Comparison of ENCODE assay signal across 18 mouse cellular contexts in genomic region chr19:25431431-25431830, GRCm38 (mm10).
"Had no signal": no experiment of that assay in that cellular context is flagged by ENCODE, and none has a peak within 500 bp of the region (broad histone marks: within the 10 kb centered on the region; RNA-seq: fewer than 3 reads in every experiment).

No protein-coding gene starts in this region.

- H3K27ac ChIP-seq: hindbrain, embryonic 14.5 days; intestine, embryonic 15.5 days; layer of hippocampus, adult 2 months; left cerebral cortex, adult 2 months; limb, embryonic 10.5 days; limb, embryonic 12.5 days; liver, embryonic 13.5 days; liver, embryonic 15.5 days had no signal

- H3K9me3 ChIP-seq: intestine, embryonic 15.5 days; limb, embryonic 10.5 days; limb, embryonic 12.5 days; liver, embryonic 13.5 days; liver, embryonic 15.5 days had no signal

- H3K4me1 ChIP-seq: intestine, embryonic 15.5 days had no signal

- H3K4me3 ChIP-seq: intestine, embryonic 15.5 days; layer of hippocampus, adult 2 months; left cerebral cortex, adult 2 months; limb, embryonic 10.5 days; limb, embryonic 12.5 days; liver, embryonic 13.5 days; liver, embryonic 15.5 days had no signal

- H3K27me3 ChIP-seq: intestine, embryonic 15.5 days; limb, embryonic 12.5 days; liver, embryonic 13.5 days; liver, embryonic 15.5 days had no signal

- DNase-seq: gastrocnemius, postnatal 25 days; heart, postnatal 10 days; heart, postnatal 4 days; kidney, adult 18-20 months; kidney, adult 8-10 months; kidney, postnatal 10 days; kidney, postnatal 25 days; kidney, postnatal 4 days; liver; liver, embryonic 13.5 days; liver, postnatal 0 days had no signal

- H3K9ac ChIP-seq: hindbrain, embryonic 14.5 days; intestine, embryonic 15.5 days; limb, embryonic 12.5 days; liver, embryonic 13.5 days; liver, embryonic 15.5 days; liver, postnatal 0 days had no signal
